18 mouse cellular contexts compared by ENCODE assay signal in the genomic region with DNA sequence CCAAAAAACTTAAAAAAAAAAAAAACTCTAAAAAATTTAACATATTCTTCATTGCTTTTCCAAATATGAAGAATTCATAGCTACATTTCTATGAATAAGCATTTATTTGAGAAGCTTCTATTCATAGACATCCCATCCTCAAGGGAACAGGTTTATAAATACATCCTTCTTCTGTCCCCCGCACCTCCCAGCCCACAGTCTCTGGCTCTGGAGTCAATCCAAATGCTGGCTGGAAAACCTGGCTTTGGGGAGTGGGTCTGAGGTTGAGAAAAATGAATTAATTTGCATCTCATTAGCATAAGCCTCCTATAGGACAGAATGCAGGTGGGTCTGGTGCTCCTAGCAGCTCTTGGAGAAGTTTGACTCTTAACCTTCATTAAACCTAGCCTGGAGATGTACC. TPM values are rescaled to one million over a fixed set of nuclear protein-coding genes. Genes with fewer than 3 reads are reported as not detected.
DNase-seq lines count a peak whose midpoint lies in the region; ATAC-seq lines count a peak whose summit lies in the region.
"Had no signal": no experiment of that assay in that cellular context is flagged by ENCODE, and none has a peak within 500 bp of the region (broad histone marks: within the 10 kb centered on the region; RNA-seq: fewer than 3 reads in every experiment).

No protein-coding gene starts in this region.

- H3K4me1 ChIP-seq in intestine, embryonic 16.5 days (ENCODE audit: control insufficient read depth, insufficient read depth, low read length) = 0 out of 2 replicates have a peak, but pooled peaks cover under 1% of the 10 kb centered on the region

- no peak overlapping the region for H3K9ac ChIP-seq in intestine, embryonic 16.5 days (ENCODE audit: low read depth, low read length)
- H3K9ac ChIP-seq: liver, embryonic 15.5 days had no signal

- peak; percentile 58 to 64 for DNase-seq in cerebellum, postnatal 10 days
- DNase-seq in cerebellum, postnatal 25 days = no peak
- DNase-seq in left cerebral cortex, adult 18-20 months (ENCODE audit: low spot score in 2 of 2) = peak; percentile 53
- DNase-seq in left cerebral cortex, postnatal 4 days = no peak
- peak; percentile 66 for DNase-seq in right cerebral cortex, adult 18-20 months
- DNase-seq in right cerebral cortex, postnatal 4 days = no peak
- no peak for DNase-seq in layer of hippocampus, postnatal 36 days
- DNase-seq: adrenal gland, adult 8-10 months; cerebellum, adult 9-11 months; embryo, embryonic 11 days; kidney, adult 8-10 months; kidney, postnatal 14 days; retina, postnatal 1 day; spleen, adult 18-20 months had no signal

- no peak for ATAC-seq in intestine, embryonic 16.5 days
- ATAC-seq: inflammation-experienced regulatory T-cells, adult 6 months; lung, postnatal 0 days had no signal

- peaks cover 54% of the 10 kb centered on the region for H3K36me3 ChIP-seq in intestine, embryonic 16.5 days (ENCODE audit: control insufficient read depth, insufficient read depth, low read length)

- WGBS in intestine, embryonic 16.5 days = 56% methylated on average over 1 of the region's 1 CpGs

- no peak overlapping the region for H3K4me2 ChIP-seq in intestine, embryonic 16.5 days (ENCODE audit: low read depth, low read length)
- H3K4me2 ChIP-seq: liver, embryonic 15.5 days had no signal

- no peaks in the 10 kb centered on the region for H3K27me3 ChIP-seq in intestine, embryonic 16.5 days (replicated peaks; ENCODE audit: control insufficient read depth, insufficient read depth, low read length)
- H3K27me3 ChIP-seq: liver, embryonic 15.5 days had no signal

- H3K4me3 ChIP-seq in intestine, embryonic 16.5 days (ENCODE audit: low read length) = no peak overlapping the region
- H3K4me3 ChIP-seq: liver, embryonic 15.5 days had no signal

- H3K9me3 ChIP-seq in intestine, embryonic 16.5 days (ENCODE audit: control insufficient read depth, low read length) = no peaks in the 10 kb centered on the region
- H3K9me3 ChIP-seq: liver, embryonic 15.5 days had no signal

- H3K27ac ChIP-seq in intestine, embryonic 16.5 days (ENCODE audit: low read length) = no peak overlapping the region
- H3K27ac ChIP-seq: liver, embryonic 15.5 days had no signal

- intact Hi-C loops in left cerebral cortex, postnatal 4 days (cut with DNase I) = no loop called here

RNA-seq across cellular contexts. Expression of a gene that starts 16.5 kb away (rescaled TPM):
- 1 to 10 TPM; 3.1 to 3.2 TPM for total RNA-seq in left cerebral cortex, adult 18-20 months (2021)
- total RNA-seq in left cerebral cortex, postnatal 4 days (2021) = 1 to 10 TPM; 6.7 to 7.9 TPM
- total RNA-seq in layer of hippocampus, postnatal 36 days (2021) = 10 to 100 TPM in 1 of 2 experiments, 1 to 10 TPM in 1; 4.3 to 14.4 TPM
- 72.7 and 87.8 TPM in 2 replicates for polyA plus RNA-seq in intestine, embryonic 16.5 days (2015; fragmentation: Nextera tagmentation; extraction: Ambion mirVana)

RNA-seq across cellular contexts. Expression of a gene that starts 18.0 kb away (rescaled TPM):
- total RNA-seq in left cerebral cortex, adult 18-20 months (2021) = 100 to 1,000 TPM; 147 to 181 TPM
- total RNA-seq in left cerebral cortex, postnatal 4 days (2021) = 100 to 1,000 TPM; 110 to 120 TPM
- 100 to 1,000 TPM; 147 to 149 TPM for total RNA-seq in layer of hippocampus, postnatal 36 days (2021)
- polyA plus RNA-seq in intestine, embryonic 16.5 days (2015; fragmentation: Nextera tagmentation; extraction: Ambion mirVana) = 83.7 and 88.3 TPM in 2 replicates

RNA-seq across cellular contexts. Expression of a gene that starts 28.1 kb away (rescaled TPM):
- total RNA-seq in left cerebral cortex, adult 18-20 months (2021) = 1 to 10 TPM; 5.3 to 5.8 TPM
- 1 to 10 TPM; 5.2 to 6.8 TPM for total RNA-seq in left cerebral cortex, postnatal 4 days (2021)
- 1 to 10 TPM; 3.0 to 3.8 TPM for total RNA-seq in layer of hippocampus, postnatal 36 days (2021)
- polyA plus RNA-seq in intestine, embryonic 16.5 days (2015; fragmentation: Nextera tagmentation; extraction: Ambion mirVana) = 0.48 and 0.73 TPM in 2 replicates

RNA-seq across cellular contexts. Expression of a gene that starts 53.2 kb away (rescaled TPM):
- total RNA-seq in left cerebral cortex, adult 18-20 months (2021) = 1 to 10 TPM; 2.1 to 2.6 TPM
- 1 to 10 TPM; 3.3 to 4.3 TPM for total RNA-seq in left cerebral cortex, postnatal 4 days (2021)
- total RNA-seq in layer of hippocampus, postnatal 36 days (2021) = 1 to 10 TPM; 2.2 to 2.8 TPM
- polyA plus RNA-seq in intestine, embryonic 16.5 days (2015; fragmentation: Nextera tagmentation; extraction: Ambion mirVana) = 32.6 and 35.6 TPM in 2 replicates

Comparison
In these comparisons a context has a peak if more than half of its experiments do, and no peak if none do; other contexts are left out.
1. DNase-seq: peak in cerebellum, postnatal 10 days (2 of 2), left cerebral cortex, adult 18-20 months (2 of 2) and right cerebral cortex, adult 18-20 months (single experiment); none in cerebellum, postnatal 25 days (0 of 2), left cerebral cortex, postnatal 4 days (single experiment), right cerebral cortex, postnatal 4 days (single experiment) and layer of hippocampus, postnatal 36 days (0 of 2).